Mouse (Mus musculus) myocyte (in vitro differentiated cells): ENCODE data around the gene Cdc26. TPM values are rescaled to one million over a fixed set of nuclear protein-coding genes. Genes with fewer than 3 reads are reported as not detected.
A peak's percentile ranks its signal among the peaks of the same experiment; 100 is the strongest.

Source experiments
- H3K27me3 ChIP-seq: one replicate; pipeline ENCODE4 v1.6.1; 2011; ENCODE audit not compliant: control insufficient read depth, insufficient read depth, insufficient read length
- H3K36me3 ChIP-seq: one replicate; pipeline ENCODE4 v1.6.1; 2011; ENCODE audit not compliant: control insufficient read depth, insufficient read depth
- H3K4me2 ChIP-seq: one replicate; pipeline ENCODE4 v1.6.1; 2011; ENCODE audit warnings: low read depth, control low read depth
- H3K4me3 ChIP-seq: one replicate; pipeline ENCODE4 v1.5.1; 2011; ENCODE audit warnings: mild to moderate bottlenecking, control low read depth, moderate library complexity
- H3K79me2 ChIP-seq: one replicate; pipeline ENCODE4 v1.6.1; 2011; ENCODE audit not compliant: control insufficient read depth, insufficient read depth
- H3ac ChIP-seq: one replicate; pipeline ENCODE4 v1.6.1; 2011; ENCODE audit not compliant: control insufficient read depth, insufficient read length
- CEBPB ChIP-seq: IDR thresholded peaks from 2 replicates; pipeline ENCODE4 v1.6.1; 2011; ENCODE audit warnings: mild to moderate bottlenecking, moderate library complexity; ENCODE audit not compliant: poor library complexity, insufficient read depth, severe bottlenecking
- E2F4 ChIP-seq: IDR thresholded peaks from one replicate; pipeline ENCODE4 v1.6.1; 2011; ENCODE audit warnings: mild to moderate bottlenecking, control low read depth, moderate library complexity; ENCODE audit not compliant: insufficient read depth
- MAX ChIP-seq: IDR thresholded peaks from one replicate; pipeline ENCODE4 v1.6.1; 2011; ENCODE audit warnings: low read depth, mild to moderate bottlenecking, control low read depth
- MYOD1 ChIP-seq, 3 experiments: IDR thresholded peaks; one replicate each; pipeline ENCODE4 v1.6.1; 2011; ENCODE audit warnings: control low read depth in 2 of 3, low read depth in 2 of 3, mild to moderate bottlenecking in 2 of 3, moderate library complexity in 1 of 3; ENCODE audit not compliant: insufficient read length in 2 of 3, control insufficient read depth in 1 of 3
- MYOG ChIP-seq, 3 experiments: IDR thresholded peaks; one replicate each; pipeline ENCODE4 v1.6.1; 2011; ENCODE audit warnings: control low read depth in 2 of 3, low read depth in 2 of 3, mild to moderate bottlenecking in 2 of 3; ENCODE audit not compliant: insufficient read length in 2 of 3, control insufficient read depth in 1 of 3, insufficient read depth in 1 of 3
- POLR2A ChIP-seq: IDR thresholded peaks from one replicate; pipeline ENCODE4 v1.6.1; 2011; ENCODE audit warnings: low read depth, mild to moderate bottlenecking, control low read depth, moderate library complexity; ENCODE audit not compliant: insufficient read length
- POLR2AphosphoS2 ChIP-seq: IDR thresholded peaks from one replicate; pipeline ENCODE4 v1.6.1; 2011; ENCODE audit warnings: low read depth, control low read depth; ENCODE audit not compliant: insufficient read length
- REST ChIP-seq: IDR thresholded peaks from one replicate; pipeline ENCODE4 v1.6.1; 2011; ENCODE audit warnings: mild to moderate bottlenecking, control low read depth, moderate library complexity; ENCODE audit not compliant: insufficient read depth, insufficient read length
- SRF ChIP-seq: IDR thresholded peaks from one replicate; pipeline ENCODE4 v1.6.1; 2011; ENCODE audit warnings: low read depth; ENCODE audit not compliant: control insufficient read depth, insufficient read length
- TCF12 ChIP-seq: IDR thresholded peaks from one replicate; pipeline ENCODE4 v1.6.1; 2011; ENCODE audit warnings: mild to moderate bottlenecking, control low read depth; ENCODE audit not compliant: poor library complexity, insufficient read depth, severe bottlenecking
- TCF3 ChIP-seq: IDR thresholded peaks from one replicate; pipeline ENCODE4 v1.6.1; 2011; ENCODE audit warnings: low read depth, control low read depth; ENCODE audit not compliant: insufficient read length
- USF1 ChIP-seq: IDR thresholded peaks from one replicate; pipeline ENCODE4 v1.6.1; 2011; ENCODE audit warnings: low read depth, mild to moderate bottlenecking, control low read depth, moderate library complexity
- polyA plus RNA-seq: library from polyadenylated mRNA; unstranded; fragments of >200 nt; fragmentation: generic; extraction: Trizol; gene quantifications from one replicate; pipeline ENCODE4 v1.2.1, GENCODE M21; 2012; ENCODE audit warnings: missing spikeins

Cdc26 gene
- polyA plus RNA-seq, 1 experiment: 49.2 TPM

- Histone ChIP-seq H3K4me2 (no peak overlapping the region), H3ac (no peak overlapping the region), H3K79me2 (no peaks in the 10 kb centered on the region), H3K36me3 (no peaks in the 10 kb centered on the region), H3K4me3 (no peak overlapping the region), H3K27me3 (no peaks in the 10 kb centered on the region)
- no peak for TF ChIP-seq TCF12
- no peak for TF ChIP-seq E2F4
- no peak for TF ChIP-seq POLR2A
- TF ChIP-seq MYOG (IDR thresholded peaks at IDR 0.05; ENCODE audit: control insufficient read depth in 1 of 3, insufficient read depth in 1 of 3, insufficient read length in 2 of 3, low read depth in 2 of 3): no peak
- no peak for TF ChIP-seq REST
These were observed 22.2 kb upstream of the Cdc26 start for GRCm38 (mm10) chr4:62430678-62431077.

DNA sequence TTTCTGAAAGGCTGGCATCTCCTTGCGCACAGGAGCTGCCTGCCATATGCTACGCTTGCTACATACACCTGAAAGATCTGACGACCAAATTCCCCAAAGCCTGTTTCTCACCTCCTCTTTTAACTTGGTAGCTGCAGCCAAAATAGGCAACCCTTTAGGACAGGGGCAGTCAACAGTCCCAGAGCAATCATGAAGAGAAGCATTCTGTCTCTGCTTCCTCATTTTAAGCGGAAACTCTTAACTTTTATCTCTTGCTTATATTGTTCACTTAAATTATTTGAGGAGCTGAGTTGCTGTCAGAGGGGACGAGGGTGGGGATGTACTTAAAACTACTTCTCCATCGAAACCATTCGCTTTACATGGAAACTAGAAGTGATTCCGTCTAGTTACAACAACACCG is 21.2 kb upstream of the Cdc26 start:
- TF ChIP-seq POLR2AphosphoS2 (no peak), MYOG (IDR thresholded peaks at IDR 0.05; ENCODE audit: control insufficient read depth in 1 of 3, insufficient read depth in 1 of 3, insufficient read length in 2 of 3, low read depth in 2 of 3) (no peak), MYOD1 (IDR thresholded peaks at IDR 0.05; ENCODE audit: control insufficient read depth in 1 of 3, insufficient read length in 2 of 3, low read depth in 2 of 3) (no peak), TCF12 (no peak), TCF3 (no peak), MAX (no peak), POLR2A (no peak), REST (no peak), E2F4 (no peak), SRF (no peak), USF1 (no peak), CEBPB (no peak)
- Histone ChIP-seq H3ac (no peak overlapping the region), H3K4me2 (no peak overlapping the region), H3K36me3 (peaks cover 5% of the 10 kb centered on the region), H3K27me3 (no peaks in the 10 kb centered on the region), H3K4me3 (no peak overlapping the region), H3K79me2 (no peaks in the 10 kb centered on the region)

DNA sequence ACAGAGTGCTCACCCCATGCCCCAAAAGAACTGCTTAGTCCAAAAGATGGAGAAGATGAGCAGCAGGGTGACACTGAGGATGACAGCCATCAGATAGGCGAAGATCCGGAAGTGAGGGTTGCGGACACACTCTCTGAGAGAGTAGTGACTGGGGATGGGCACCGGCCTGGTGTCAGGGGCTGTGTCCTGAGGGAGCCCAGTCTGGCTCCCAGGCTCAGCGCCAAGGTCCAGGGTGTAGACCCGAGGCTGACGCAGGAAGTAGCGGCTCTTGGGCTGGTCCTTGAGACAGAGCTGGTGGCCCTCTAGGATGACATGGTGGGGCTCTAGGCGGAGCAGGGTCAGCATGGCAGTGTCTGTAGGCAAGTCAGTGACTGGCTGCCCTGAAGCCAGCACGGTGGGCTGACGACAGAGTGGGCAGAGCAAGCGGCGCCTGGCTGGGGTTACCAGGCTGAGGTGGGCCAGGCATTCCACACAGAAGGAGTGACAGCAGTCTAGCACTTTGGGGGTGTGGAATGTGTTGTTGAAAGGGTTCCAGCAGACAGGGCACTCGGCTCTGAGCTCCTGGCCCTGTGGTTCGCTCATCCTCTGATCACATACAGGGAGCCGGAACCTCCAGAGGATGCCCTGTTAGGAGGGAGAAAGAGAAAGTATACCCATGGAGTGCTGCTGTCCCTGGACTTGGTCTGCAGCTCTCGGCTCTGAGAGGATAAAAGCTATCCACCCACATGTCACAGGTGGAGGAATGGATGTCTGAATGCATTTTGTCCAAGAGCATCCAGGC is 19.7 kb upstream of the Cdc26 start:
- Histone ChIP-seq H3K36me3 (peaks cover 14% of the 10 kb centered on the region), H3K4me3 (no peak overlapping the region), H3K4me2 (no peak overlapping the region)

DNA sequence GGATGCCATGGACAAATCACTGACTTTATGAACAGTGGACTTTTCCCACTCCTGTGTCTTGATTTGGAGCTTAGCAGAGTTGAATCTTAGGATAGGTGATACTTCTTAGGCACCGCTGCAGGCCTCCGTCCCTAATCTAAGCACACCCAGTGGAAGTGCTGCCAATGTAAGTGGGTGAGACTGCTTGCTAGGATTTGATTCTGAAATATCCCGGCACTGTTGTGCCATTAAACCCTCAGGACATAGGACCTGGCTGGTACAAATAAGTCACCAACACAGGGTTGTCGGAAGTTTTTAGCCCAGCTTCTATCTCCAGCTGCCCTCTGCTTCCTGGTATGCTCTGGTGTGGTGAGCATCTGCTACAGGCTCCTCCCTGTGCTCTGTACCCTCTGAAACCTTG is 17.4 kb upstream of the Cdc26 start:
- no peak for TF ChIP-seq E2F4
- no peak for TF ChIP-seq USF1
- no peak for TF ChIP-seq SRF
- TF ChIP-seq POLR2AphosphoS2: no peak
- no peak for TF ChIP-seq REST
- TF ChIP-seq TCF3: no peak
- no peak for TF ChIP-seq MYOG (IDR thresholded peaks at IDR 0.05; ENCODE audit: control insufficient read depth in 1 of 3, insufficient read depth in 1 of 3, insufficient read length in 2 of 3, low read depth in 2 of 3)
- TF ChIP-seq POLR2A: no peak
- TF ChIP-seq TCF12: no peak
- no peak for TF ChIP-seq CEBPB
- TF ChIP-seq MYOD1 (IDR thresholded peaks at IDR 0.05; ENCODE audit: control insufficient read depth in 1 of 3, insufficient read length in 2 of 3, low read depth in 2 of 3): no peak

More for the DNA sequence above, 19.7 kb upstream of the Cdc26 start:
- H3K79me2 ChIP-seq: no peaks in the 10 kb centered on the region
- no peaks in the 10 kb centered on the region for H3K27me3 ChIP-seq
- no peak for TF ChIP-seq REST
- no peak for TF ChIP-seq SRF
- TF ChIP-seq TCF3: no peak
- TF ChIP-seq POLR2AphosphoS2: peak; percentile 10
- H3ac ChIP-seq: no peak overlapping the region

GRCm38 (mm10) chr4:62419091-62419490 is 10.6 kb upstream of the Cdc26 start:
- Histone ChIP-seq H3K27me3 (no peaks in the 10 kb centered on the region), H3K36me3 (peaks cover 80% of the 10 kb centered on the region), H3ac (no peak overlapping the region), H3K4me3 (no peak overlapping the region), H3K4me2 (no peak overlapping the region), H3K79me2 (no peaks in the 10 kb centered on the region)
- TF ChIP-seq E2F4: no peak
- TF ChIP-seq MYOG (IDR thresholded peaks at IDR 0.05; ENCODE audit: control insufficient read depth in 1 of 3, insufficient read depth in 1 of 3, insufficient read length in 2 of 3, low read depth in 2 of 3): no peak
- no peak for TF ChIP-seq TCF12
- TF ChIP-seq MYOD1 (IDR thresholded peaks at IDR 0.05; ENCODE audit: control insufficient read depth in 1 of 3, insufficient read length in 2 of 3, low read depth in 2 of 3): no peak
- TF ChIP-seq POLR2AphosphoS2: no peak
- TF ChIP-seq POLR2A: no peak
- no peak for TF ChIP-seq CEBPB
- TF ChIP-seq MAX: no peak

More for the DNA sequence above, 17.4 kb upstream of the Cdc26 start:
- Histone ChIP-seq H3K4me2 (no peak overlapping the region), H3K79me2 (no peaks in the 10 kb centered on the region), H3K4me3 (no peak overlapping the region), H3ac (no peak overlapping the region), H3K27me3 (no peaks in the 10 kb centered on the region), H3K36me3 (peaks cover 34% of the 10 kb centered on the region)
